Mouse (Mus musculus) liver, embryonic 14.5 days (tissue): Measurements from ENCODE around the gene Fcgr1. TPM values are rescaled to one million over a fixed set of nuclear protein-coding genes. Genes with fewer than 3 reads are reported as not detected.
A peak's percentile ranks its signal among the peaks of the same experiment; 100 is the strongest.
"Not testable (repeated sequence)": the region's sequence is repeated elsewhere in the genome, so short reads cannot be mapped to it uniquely, and the experiment has no call there.

Experiments used
- ATAC-seq: fragments of 200-750 bp; cut with Nextera tagmentation; 2 replicates; pipeline ENCODE4 v1.8.0; 2017; ENCODE audit warnings: moderate number of reproducible peaks, mild to moderate bottlenecking, moderate library complexity; ENCODE audit not compliant: insufficient read depth
- DNase-seq, 3 experiments: peaks; one replicate each; pipeline ENCODE4 v3.0.0-alpha.2; 2012 to 2013; ENCODE audit warnings: low read depth in 3 of 3, low spot score in 3 of 3
- H3K27ac ChIP-seq: fragments of 300-500 bp; sonication (generic); 2 replicates; pipeline ENCODE4 v1.5.1; 2014; ENCODE audit warnings: moderate library complexity, mild to moderate bottlenecking, control low read depth, inconsistent platforms
- H3K27me3 ChIP-seq: fragments of 300-500 bp; sonication (generic); 2 replicates; pipeline ENCODE4 v1.6.1; 2014; ENCODE audit warnings: mild to moderate bottlenecking, low read length, moderate library complexity; ENCODE audit not compliant: control insufficient read depth, insufficient read depth
- H3K36me3 ChIP-seq: fragments of 300-500 bp; sonication (generic); replicated peaks from 2 replicates; pipeline ENCODE4 v1.6.1; 2014; ENCODE audit warnings: low read depth; ENCODE audit not compliant: control insufficient read depth, insufficient read depth
- H3K4me1 ChIP-seq, 2 experiments: fragments of 200-500 bp in 1 of 2; fragments of 300-500 bp in 1 of 2; sonication (generic) in 1 of 2; replicated peaks; 2 replicates each; pipeline ENCODE4 v1.6.1; 2012 to 2014; ENCODE audit warnings: antibody characterized with exemption in 1 of 2, inconsistent platforms in 1 of 2, low read length in 1 of 2; ENCODE audit not compliant: control insufficient read depth in 2 of 2, insufficient read depth in 2 of 2
- H3K4me2 ChIP-seq: fragments of 300-500 bp; sonication (generic); 2 replicates; pipeline ENCODE4 v1.6.1; 2014; ENCODE audit warnings: low read depth, mild to moderate bottlenecking, control low read depth, moderate library complexity
- H3K4me3 ChIP-seq, 2 experiments: fragments of 200-500 bp in 1 of 2; fragments of 300-500 bp in 1 of 2; sonication (generic) in 1 of 2; 2 replicates each; pipeline ENCODE4 v1.5.1; 2012 to 2014; ENCODE audit warnings: low read depth in 2 of 2, low read length in 2 of 2, mild to moderate bottlenecking in 2 of 2, control low read depth in 1 of 2, inconsistent platforms in 1 of 2, moderate library complexity in 1 of 2; ENCODE audit not compliant: insufficient read depth in 1 of 2
- H3K9ac ChIP-seq: fragments of 300-500 bp; sonication (generic); replicated peaks from 2 replicates; pipeline ENCODE4 v1.6.1; 2014; ENCODE audit warnings: mild to moderate bottlenecking, control low read depth, moderate library complexity
- H3K9me3 ChIP-seq: fragments of 300-500 bp; sonication (generic); 2 replicates; pipeline ENCODE4 v1.6.1; 2016; ENCODE audit warnings: low read length, mixed read lengths; ENCODE audit not compliant: control insufficient read depth
- CTCF ChIP-seq: IDR thresholded peaks from 2 replicates; pipeline ENCODE4 v1.5.1; 2016; ENCODE audit warnings: antibody characterized with exemption, low read depth, control low read depth
- EP300 ChIP-seq: IDR thresholded peaks from 2 replicates; pipeline ENCODE4 v1.6.1; 2016; ENCODE audit warnings: antibody characterized with exemption, low read depth
- WGBS: fragments of 180-500 bp; shearing (Covaris S2); extraction: QIAGEN DNeasy Blood & Tissue Kit; methylation state at CpG from one replicate; pipeline ENCODE4 v1.1.7; 2014; ENCODE audit not compliant: insufficient replicate concordance; 5-methylcytosine and 5-hydroxymethylcytosine counted together
- polyA plus RNA-seq, 2 experiments: library from polyadenylated mRNA; depleted of rRNA in 1 of 2; stranded (reverse) in 1 of 2; unstranded in 1 of 2; fragments of >200 nt; fragmentation: Nextera tagmentation in 1 of 2; extraction: Ambion mirVana in 1 of 2; gene quantifications; 2 replicates each; pipeline versions ENCODE4 v1.2.1 to v1.2.3; 2012 to 2014

The Fcgr1 gene
- 2.8 and 3.3 TPM in 2 replicates for polyA plus RNA-seq (2012; rRNA removed)
- polyA plus RNA-seq (2014; fragmentation: Nextera tagmentation; extraction: Ambion mirVana), result 4.8 and 5.6 TPM in 2 replicates

GRCm38 (mm10) chr3:96293787-96294186 is at the start of gene Fcgr1:
Gene Fcgr1 (minus strand): TSS chr3:96293969.
- no peak for DNase-seq
- 11% methylated on average over 4 of the region's 4 CpGs for WGBS
- 0 out of 4 replicates have a peak within 1 kb of the TSS, but pooled peaks of 1 of the 2 experiments have one; percentile 17 for H3K4me3 ChIP-seq
- no peak within 1 kb of the TSS for H3K27ac ChIP-seq
- no peak within 1 kb of the TSS for H3K9ac ChIP-seq
- no peaks in the 10 kb centered on the region for H3K27me3 ChIP-seq
- no peaks in the 10 kb centered on the region for H3K4me1 ChIP-seq
- no peak for ATAC-seq
- H3K9me3 ChIP-seq, result no peaks in the 10 kb centered on the region
- H3K4me2 ChIP-seq, result no peak within 1 kb of the TSS
- no peaks in the 10 kb centered on the region for H3K36me3 ChIP-seq
- TF ChIP-seq EP300 (no peak), CTCF (no peak)

- not testable (repeated sequence) for H3K9me3 ChIP-seq, DNase-seq, H3K4me1 ChIP-seq, H3K4me2 ChIP-seq, H3K9ac ChIP-seq, H3K4me3 ChIP-seq, H3K36me3 ChIP-seq, ATAC-seq, H3K27ac ChIP-seq
- H3K27me3 ChIP-seq, result peaks cover 36% of the 10 kb centered on the region
- WGBS, result 36% methylated on average over 13 of the region's 13 CpGs
Observed at GRCm38 (mm10) chr3:96342652-96343051, 48.9 kb upstream of the Fcgr1 start.

- ATAC-seq, H3K4me1 ChIP-seq, H3K27ac ChIP-seq, H3K9ac ChIP-seq, H3K4me2 ChIP-seq, H3K36me3 ChIP-seq, DNase-seq, H3K4me3 ChIP-seq, H3K9me3 ChIP-seq: not testable (repeated sequence)
- H3K27me3 ChIP-seq, result peaks cover 42% of the 10 kb centered on the region
- WGBS, result 24% methylated on average over 3 of the region's 3 CpGs
Observed at GRCm38 (mm10) chr3:96342100-96342499, 48.3 kb upstream of the Fcgr1 start.

DNA sequence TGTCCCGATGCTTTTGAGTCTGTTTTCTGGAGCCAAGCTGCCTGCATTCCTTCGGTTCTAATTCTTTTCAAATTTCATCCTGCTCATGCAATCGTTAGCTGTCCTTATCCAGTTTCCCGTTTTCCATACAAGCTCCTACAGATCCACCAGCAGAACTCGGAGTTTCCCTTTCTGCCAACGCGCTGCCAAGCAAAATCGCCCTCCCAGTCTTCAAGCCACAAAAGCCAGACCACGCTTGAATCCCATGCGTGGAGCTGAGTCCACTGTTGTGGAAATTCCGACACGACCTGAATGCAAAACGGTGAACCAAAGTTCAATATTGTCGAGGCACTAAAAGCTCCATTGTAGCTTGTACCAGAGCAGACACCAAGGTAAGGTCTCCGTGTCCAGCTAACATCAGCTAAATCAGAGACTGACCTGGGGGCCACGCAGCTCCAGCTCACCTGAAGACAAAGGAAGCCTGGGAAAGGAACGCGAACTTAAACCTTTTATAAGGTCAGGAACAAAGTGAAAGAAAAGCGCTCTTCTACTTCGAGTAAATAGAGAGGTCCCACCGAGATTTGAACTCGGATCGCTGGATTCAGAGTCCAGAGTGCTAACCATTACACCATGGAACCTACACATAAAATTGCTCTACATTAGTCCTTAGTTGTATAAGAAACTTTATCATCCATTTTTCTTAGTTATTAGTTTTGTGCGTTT is 47.0 kb upstream of the Fcgr1 start:
- Histone ChIP-seq H3K36me3 (no peaks in the 10 kb centered on the region), H3K27me3 (peaks cover 49% of the 10 kb centered on the region), H3K27ac (no peak overlapping the region), H3K4me3 (peak overlapping the region; percentile 16 to 19; a peak in 2 of 4 replicates), H3K9me3 (no peaks in the 10 kb centered on the region), H3K9ac (no peak overlapping the region), H3K4me2 (peak overlapping the region; percentile 29; the same call in 1 of the 2 replicates), H3K4me1 (peaks cover 0 to 2% of the 10 kb centered on the region in 2 experiments; a peak in 1 of 4 replicates)
- WGBS, result 3% methylated on average over 24 of the region's 24 CpGs
- DNase-seq, result peak in 2 of 3 experiments; percentile 34 to 38
- TF ChIP-seq EP300, result no peak
- TF ChIP-seq CTCF, result no peak
- peak; percentile 80 for ATAC-seq

DNA sequence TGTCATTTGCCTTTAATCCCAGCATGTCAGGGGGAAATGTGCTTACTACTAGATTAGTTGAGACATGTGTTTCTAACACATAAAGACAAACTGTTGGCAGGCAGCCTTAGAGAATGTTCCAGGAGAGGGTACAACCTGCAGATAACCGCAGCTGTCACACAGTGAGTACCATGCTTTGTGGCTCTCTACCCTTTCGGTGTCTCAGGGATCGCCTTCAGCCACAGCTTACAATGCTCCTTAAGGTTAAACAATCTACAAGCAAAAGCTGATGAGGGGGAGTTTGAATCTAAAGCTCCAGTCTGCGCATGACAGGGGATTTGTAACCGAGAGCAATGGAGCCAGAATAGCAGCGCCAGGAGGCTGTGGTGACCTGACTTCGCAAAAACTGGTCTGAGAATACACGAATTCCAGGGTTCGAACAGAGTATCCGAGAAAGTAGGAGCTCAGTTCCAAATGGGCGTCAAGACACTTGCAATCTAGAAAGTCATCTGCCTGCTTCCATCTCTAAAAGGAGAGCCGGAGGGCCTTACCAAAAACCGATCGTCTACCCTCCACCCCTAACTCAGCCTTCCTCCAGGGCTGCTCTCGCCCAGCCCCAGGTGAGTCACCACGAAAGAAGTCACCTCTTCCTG is 45.2 kb upstream of the Fcgr1 start:
- H3K9ac ChIP-seq, result no peak overlapping the region
- H3K9me3 ChIP-seq, result no peaks in the 10 kb centered on the region
- WGBS, result 34% methylated on average over 16 of the region's 16 CpGs
- TF ChIP-seq CTCF, result no peak
- TF ChIP-seq EP300, result no peak
- peaks cover 54% of the 10 kb centered on the region for H3K27me3 ChIP-seq
- no peak for DNase-seq
- peaks cover 0 to 4% of the 10 kb centered on the region in 2 experiments; a peak in 2 of 4 replicates for H3K4me1 ChIP-seq
- H3K36me3 ChIP-seq, result no peaks in the 10 kb centered on the region
- H3K4me2 ChIP-seq, result no peak overlapping the region
- no peak overlapping the region for H3K4me3 ChIP-seq
- no peak for ATAC-seq
- no peak overlapping the region for H3K27ac ChIP-seq
